Mouse (Mus musculus) heart, adult 9 months (tissue): ENCODE data around the gene Ficd.

Source experiments
- DNase-seq, 2 experiments: peaks; one replicate each; pipeline ENCODE4 v3.0.0; 2022; ENCODE audit warnings: low spot score in 2 of 2

Gene Ficd

GRCm38 (mm10) chr5:113730641-113731121 lies 4.9 kb upstream of the Ficd start:
- no peak for DNase-seq

GRCm38 (mm10) chr5:113731174-113731573 lies 4.4 kb upstream of the Ficd start:
- no peak for DNase-seq

- DNase-seq = no peak
These were observed 3.4 kb upstream of the Ficd start for GRCm38 (mm10) chr5:113732182-113732581.

- DNase-seq = no peak
These were observed 1.2 kb upstream of the Ficd start for GRCm38 (mm10) chr5:113734376-113734775.

- no peak for DNase-seq
These were observed 619 bp upstream of the Ficd start for GRCm38 (mm10) chr5:113735023-113735344.

- DNase-seq = peak in 1 of 2 experiments; percentile 19
These were observed 505 bp downstream of the Ficd start for GRCm38 (mm10) chr5:113736113-113736502.

GRCm38 (mm10) chr5:113736522-113737164 lies 1.0 kb downstream of the Ficd start:
- no peak for DNase-seq

- DNase-seq = no peak
These were observed 2.1 kb downstream of the Ficd start for GRCm38 (mm10) chr5:113737607-113738237.

GRCm38 (mm10) chr5:113747629-113748028 lies 12.0 kb downstream of the Ficd start:
- DNase-seq = no peak

GRCm38 (mm10) chr5:113748556-113749331 lies 13.1 kb downstream of the Ficd start:
- DNase-seq = no peak

GRCm38 (mm10) chr5:113751521-113752157 lies 16.0 kb downstream of the Ficd start:
- DNase-seq = no peak

GRCm38 (mm10) chr5:113755347-113756030 lies 19.9 kb downstream of the Ficd start:
- no peak for DNase-seq

- no peak for DNase-seq
These were observed 26.0 kb downstream of the Ficd start for GRCm38 (mm10) chr5:113761585-113761984.

GRCm38 (mm10) chr5:113764426-113764825 lies 28.8 kb downstream of the Ficd start:
- no peak for DNase-seq

- DNase-seq = no peak
These were observed 30.3 kb downstream of the Ficd start for GRCm38 (mm10) chr5:113765641-113766526.

- no peak for DNase-seq
These were observed 33.2 kb downstream of the Ficd start for GRCm38 (mm10) chr5:113768806-113769205.

GRCm38 (mm10) chr5:113771213-113772162 lies 35.9 kb downstream of the Ficd start:
- peak; percentile 82 to 91 for DNase-seq

GRCm38 (mm10) chr5:113772450-113772895 lies 36.9 kb downstream of the Ficd start, which contains the start of the genes Sart3 and Iscu:
TSS of gene Sart3 (minus strand) at chr5:113772510.
TSS of gene Iscu (plus strand) at chr5:113772748.
- peak; percentile 87 to 93 for DNase-seq

- DNase-seq = no peak
These were observed 37.4 kb downstream of the Ficd start for GRCm38 (mm10) chr5:113772905-113773519.
